Mouse (Mus musculus): ENCODE results near the gene Cd302.

DNA sequence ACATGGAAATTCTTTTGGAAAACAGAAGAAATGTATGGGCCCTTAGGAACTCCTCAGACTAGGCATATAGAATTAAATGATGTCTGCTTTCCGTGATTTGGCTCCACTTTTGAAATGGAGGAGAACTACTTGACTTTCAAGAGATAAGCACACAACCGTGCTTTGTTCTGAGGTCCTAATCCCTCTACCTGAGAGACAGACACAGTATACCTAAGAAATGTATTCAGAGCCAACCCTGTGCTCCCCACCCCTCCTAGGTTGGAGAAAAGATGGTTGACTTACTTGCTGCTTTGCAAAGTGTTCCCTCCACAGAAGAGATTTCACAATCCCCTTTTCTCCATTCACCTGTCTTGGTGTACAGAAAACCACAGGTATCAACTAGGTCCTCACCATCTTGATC is 27.5 kb downstream of the Cd302 start:
- no peak for TF ChIP-seq CTCF (IDR thresholded peaks at IDR 0.05; ENCODE audit: control insufficient read depth, insufficient read depth, insufficient replicate concordance, low read depth, low read length)
- no peak for TF ChIP-seq POLR2A (IDR thresholded peaks at IDR 0.05; ENCODE audit: control insufficient read depth, low read depth, low read length)

Data from testis, adult 2 months (tissue).